Mouse (Mus musculus) thymus, adult 2 months (tissue): ENCODE results near the gene AI481877. TPM values are rescaled to one million over a fixed set of nuclear protein-coding genes. Genes with fewer than 3 reads are reported as not detected.
A peak's percentile ranks its signal among the peaks of the same experiment; 100 is the strongest.

Source experiments
- DNase-seq: peaks from one replicate; pipeline ENCODE4 v3.0.0; 2021
- H3K27ac ChIP-seq: fragments of 200-500 bp; 2 replicates; pipeline ENCODE4 v1.5.1; 2012; ENCODE audit warnings: low read length, control low read depth; ENCODE audit not compliant: control insufficient read depth, insufficient read depth
- H3K27me3 ChIP-seq: fragments of 200-500 bp; 2 replicates; pipeline ENCODE4 v1.6.1; 2012; ENCODE audit warnings: mild to moderate bottlenecking, low read length, moderate library complexity, mixed read lengths; ENCODE audit not compliant: control insufficient read depth, insufficient read depth
- H3K36me3 ChIP-seq: fragments of 200-500 bp; 2 replicates; pipeline ENCODE4 v1.6.1; 2012; ENCODE audit warnings: mild to moderate bottlenecking, low read length, moderate library complexity; ENCODE audit not compliant: control insufficient read depth, insufficient read depth
- H3K4me1 ChIP-seq: fragments of 200-500 bp; replicated peaks from 2 replicates; pipeline ENCODE4 v1.6.1; 2012; ENCODE audit warnings: low read length; ENCODE audit not compliant: control insufficient read depth, insufficient read depth
- H3K4me3 ChIP-seq: fragments of 200-500 bp; 2 replicates; pipeline ENCODE4 v1.5.1; 2012; ENCODE audit warnings: mild to moderate bottlenecking, low read length, control low read depth, moderate library complexity; ENCODE audit not compliant: control insufficient read depth, insufficient read depth
- CTCF ChIP-seq: fragments of 200-500 bp; IDR thresholded peaks from 2 replicates; pipeline ENCODE4 v1.5.1; 2012; ENCODE audit warnings: mild to moderate bottlenecking, control low read depth, low read length, moderate library complexity, borderline replicate concordance; ENCODE audit not compliant: control insufficient read depth, poor library complexity, insufficient read depth; ENCODE audit errors: extremely low read depth
- POLR2A ChIP-seq: fragments of 200-500 bp; IDR thresholded peaks from 2 replicates; pipeline ENCODE4 v1.6.1; 2012; ENCODE audit warnings: mild to moderate bottlenecking, low read length, control low read depth, moderate library complexity; ENCODE audit not compliant: control insufficient read depth, poor library complexity, insufficient read depth; ENCODE audit errors: extremely low read depth
- WGBS: fragments of 180-500 bp; shearing (Covaris S2); methylation state at CpG from one replicate; pipeline ENCODE4 v1.1.7; 2018; 5-methylcytosine and 5-hydroxymethylcytosine counted together
- polyA plus RNA-seq: library from polyadenylated mRNA; depleted of rRNA; stranded (reverse); fragments of >200 nt; gene quantifications from 2 replicates; pipeline ENCODE4 v1.2.3, GENCODE M21; 2012

The AI481877 gene
- polyA plus RNA-seq, 1 experiment = not detected

DNA sequence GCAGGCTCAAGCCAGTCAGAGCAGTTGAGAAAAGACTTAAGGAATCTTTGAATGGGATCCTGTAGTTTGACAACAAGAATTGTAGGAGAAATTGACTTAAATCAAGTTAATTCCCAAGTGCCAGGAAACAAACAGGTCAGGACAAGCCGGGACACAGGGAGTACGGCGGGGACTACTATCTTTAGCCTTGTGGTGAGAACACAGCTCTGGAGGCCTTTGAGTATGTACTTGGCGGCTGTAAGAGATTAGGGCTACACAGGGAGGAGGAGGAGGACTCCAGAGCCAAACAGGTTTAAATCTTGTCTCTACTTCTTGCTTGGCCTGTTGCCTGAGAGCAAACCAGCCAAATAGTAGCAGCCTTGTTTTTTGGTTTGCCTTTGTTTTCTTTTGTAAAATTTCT lies 36.2 kb upstream of the AI481877 start:
- 92% methylated on average over 4 of the region's 4 CpGs for WGBS
- Histone ChIP-seq H3K36me3 (no peaks in the 10 kb centered on the region), H3K4me1 (peaks cover 5% of the 10 kb centered on the region), H3K27me3 (no peaks in the 10 kb centered on the region), H3K4me3 (no peak overlapping the region), H3K27ac (no peak overlapping the region)
- TF ChIP-seq CTCF (no peak), POLR2A (no peak)
- DNase-seq = no peak

DNA sequence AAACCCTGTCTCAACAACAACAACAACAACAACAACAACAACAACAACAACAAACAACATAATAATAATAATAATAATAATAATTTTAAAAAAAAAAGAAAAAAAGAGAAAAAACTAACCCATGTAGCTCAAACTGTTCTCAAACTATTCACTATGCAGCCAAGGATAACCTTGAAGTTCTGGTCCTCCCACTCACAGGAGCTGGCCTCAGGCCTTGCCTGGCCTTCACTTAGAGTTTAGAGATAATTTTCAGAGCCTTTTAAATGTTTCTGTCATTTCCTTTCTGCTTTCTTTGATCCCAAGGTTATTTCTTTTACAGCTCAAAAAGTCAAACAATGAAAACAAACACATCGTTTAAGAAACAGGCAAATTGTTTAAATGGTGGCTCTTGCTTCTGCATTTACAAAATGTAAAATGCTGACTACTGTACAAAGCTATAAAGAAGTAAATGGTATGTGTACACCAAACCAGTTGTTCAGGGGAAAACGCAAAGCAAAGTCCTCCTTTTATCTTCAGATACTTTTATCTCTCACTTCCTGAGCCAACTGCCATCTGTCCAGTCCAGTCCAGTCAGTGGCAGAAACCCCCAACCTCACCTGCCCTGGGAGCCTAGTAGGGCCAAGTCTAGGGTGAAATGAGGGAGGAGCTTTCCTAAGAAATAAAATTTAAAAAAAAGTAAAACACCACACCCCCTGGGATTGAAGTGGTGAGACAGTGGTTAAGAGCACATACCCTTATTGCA lies 34.6 kb upstream of the AI481877 start:
- WGBS = 30% methylated on average over 2 of the region's 2 CpGs
- TF ChIP-seq POLR2A = no peak
- no peak for TF ChIP-seq CTCF
- no peak overlapping the region for H3K27ac ChIP-seq

DNA sequence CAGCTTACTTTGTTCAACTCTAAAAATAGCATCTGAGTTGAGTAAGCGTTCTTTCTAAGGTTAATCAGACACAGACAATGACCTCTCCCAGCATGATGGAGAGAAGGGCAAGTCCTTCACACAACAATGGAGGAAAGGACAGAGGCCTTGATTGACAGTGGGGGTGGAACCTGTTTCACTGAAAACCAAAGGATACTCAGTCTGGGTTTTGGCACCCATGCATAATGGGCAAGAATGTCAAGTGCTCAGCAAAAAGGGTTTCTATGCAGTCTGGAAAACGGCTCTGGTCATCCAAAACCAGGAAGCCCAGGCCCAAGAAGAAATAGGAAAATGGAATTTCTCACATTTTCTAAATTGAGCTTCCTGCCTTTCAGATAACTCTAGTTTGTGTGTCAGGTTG lies 33.8 kb upstream of the AI481877 start:
- Histone ChIP-seq H3K36me3 (no peaks in the 10 kb centered on the region), H3K4me3 (no peak overlapping the region), H3K27ac (no peak overlapping the region), H3K27me3 (no peaks in the 10 kb centered on the region), H3K4me1 (peaks cover 16% of the 10 kb centered on the region)
- DNase-seq = no peak
- TF ChIP-seq POLR2A (no peak), CTCF (no peak)
- 92% methylated on average over 2 of the region's 2 CpGs for WGBS

More for the DNA sequence above, 34.6 kb upstream of the AI481877 start:
- Histone ChIP-seq H3K4me3 (no peak overlapping the region), H3K4me1 (peaks cover 9% of the 10 kb centered on the region), H3K27me3 (no peaks in the 10 kb centered on the region), H3K36me3 (no peaks in the 10 kb centered on the region)
- DNase-seq = no peak

DNA sequence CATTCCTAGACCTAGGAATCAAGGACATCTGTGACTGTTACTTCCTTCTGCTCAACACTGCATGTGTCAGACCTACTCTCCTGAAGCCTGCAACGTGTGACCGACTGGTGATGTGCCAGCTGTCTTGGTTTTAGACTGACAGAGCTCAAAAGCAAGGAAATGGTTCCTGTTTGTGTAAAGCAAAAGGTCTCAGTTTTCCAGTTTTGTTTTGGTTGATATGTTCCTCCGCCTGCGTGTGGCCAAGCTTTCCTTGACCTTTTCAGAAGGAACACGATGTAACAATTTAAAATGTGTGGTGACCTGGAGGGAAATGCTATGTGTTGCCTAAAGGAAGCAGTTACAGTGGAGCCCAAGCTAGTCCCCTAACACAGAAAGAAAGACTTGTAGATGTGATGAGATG lies 31.2 kb upstream of the AI481877 start:
- no peak overlapping the region for H3K4me3 ChIP-seq
- no peaks in the 10 kb centered on the region for H3K27me3 ChIP-seq
- TF ChIP-seq POLR2A = no peak
- TF ChIP-seq CTCF = no peak
- H3K4me1 ChIP-seq = peaks cover 24% of the 10 kb centered on the region
- no peak for DNase-seq
- H3K36me3 ChIP-seq = no peaks in the 10 kb centered on the region
- H3K27ac ChIP-seq = peak overlapping the region; percentile 12; the same call in 1 of the 2 replicates
- 51% methylated on average over 5 of the region's 5 CpGs for WGBS

DNA sequence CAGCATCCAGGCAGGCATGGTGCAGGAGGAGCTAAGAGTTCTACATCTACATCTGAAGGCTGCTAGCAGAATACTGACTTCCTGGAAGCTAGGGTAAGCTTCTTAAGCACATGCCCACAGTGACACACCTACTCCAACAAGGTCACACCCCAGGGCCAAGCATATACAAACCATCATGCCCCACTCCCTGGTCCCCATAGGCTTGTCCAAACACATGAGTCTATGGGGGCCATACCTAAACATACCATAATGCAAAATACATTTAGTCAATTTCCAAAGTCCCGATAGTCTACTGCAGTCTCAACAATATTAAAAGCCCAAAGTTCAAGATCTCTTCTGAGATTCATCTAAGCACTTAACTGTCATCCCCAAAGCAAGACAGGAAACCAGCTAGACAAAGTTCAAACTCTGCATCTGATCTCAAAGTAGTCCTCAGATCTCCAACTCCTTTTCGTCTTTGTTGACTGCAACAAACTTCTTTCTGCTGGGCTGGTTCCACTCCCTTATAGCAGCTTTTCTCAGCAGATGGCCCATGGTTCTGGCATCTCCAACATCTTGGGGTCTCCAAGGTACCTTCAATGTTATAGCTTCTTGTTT lies 28.6 kb upstream of the AI481877 start:
- TF ChIP-seq POLR2A = no peak
- no peak for TF ChIP-seq CTCF
- peak; percentile 43 for DNase-seq
- Histone ChIP-seq H3K27ac (peak overlapping the region; percentile 99), H3K27me3 (no peaks in the 10 kb centered on the region), H3K4me1 (peaks cover 21% of the 10 kb centered on the region), H3K4me3 (no peak overlapping the region), H3K36me3 (no peaks in the 10 kb centered on the region)
- WGBS = 20% methylated on average over 2 of the region's 2 CpGs

DNA sequence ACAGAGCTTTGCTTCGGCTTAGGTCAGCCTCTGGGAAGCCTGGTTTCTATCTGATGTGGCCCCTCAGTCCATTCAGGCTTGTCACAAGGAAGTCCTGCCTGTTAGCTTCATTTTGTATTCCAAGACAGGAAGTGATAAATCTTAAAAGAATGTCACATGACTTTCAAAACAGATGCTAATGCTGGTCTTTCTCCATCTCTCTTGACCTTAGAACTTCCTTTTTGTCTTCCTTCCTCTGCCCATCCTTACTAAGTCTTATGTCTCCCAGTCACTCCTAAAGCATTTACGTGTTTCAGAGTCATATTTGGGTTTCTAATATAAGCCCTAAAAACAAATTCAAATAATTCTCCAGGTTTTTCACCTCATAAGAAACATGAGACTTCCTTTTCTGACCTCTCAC lies 25.3 kb upstream of the AI481877 start:
- no peaks in the 10 kb centered on the region for H3K36me3 ChIP-seq
- H3K27me3 ChIP-seq = no peaks in the 10 kb centered on the region
- WGBS = 82% methylated on average over 2 of the region's 2 CpGs
- TF ChIP-seq CTCF (no peak), POLR2A (no peak)
- H3K4me3 ChIP-seq = no peak overlapping the region
- H3K27ac ChIP-seq = no peak overlapping the region
- no peak for DNase-seq
- H3K4me1 ChIP-seq = peaks cover 15% of the 10 kb centered on the region
